Mouse (Mus musculus): ENCODE results near the gene Rbfox1.

DNA sequence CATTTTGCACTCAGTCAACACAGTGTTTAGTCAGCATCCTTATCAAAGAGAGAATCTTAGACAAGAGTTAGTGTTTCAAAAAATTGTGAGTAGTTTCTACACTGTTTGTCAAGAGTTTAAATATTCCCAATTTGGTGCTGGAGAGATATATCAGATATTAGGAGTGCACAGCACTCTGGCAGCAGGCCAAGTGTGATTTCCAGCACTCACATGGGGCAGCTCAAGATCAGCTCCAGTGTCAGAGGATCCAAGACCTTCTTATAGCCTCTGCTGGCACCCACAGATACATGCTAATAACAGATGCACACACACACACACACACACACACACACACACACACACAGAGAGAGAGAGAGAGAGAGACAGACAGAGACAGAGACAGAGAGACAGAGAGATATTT is 424.8 kb downstream of the Rbfox1 start:
- TF ChIP-seq CTCF (IDR thresholded peaks at IDR 0.05; ENCODE audit: low read depth, low read length) = no peak
- TF ChIP-seq POLR2A (IDR thresholded peaks at IDR 0.05; ENCODE audit: borderline replicate concordance, low read depth, low read length) = no peak

Measured in bone marrow macrophage, adult 2 months (primary cell).